Mouse (Mus musculus): ENCODE measurements around the gene Car4.

Car4 gene

GRCm38 (mm10) chr11:84957591-84958270 is at the start of gene Car4:
Gene Car4, plus strand, starts transcription at chr11:84957786.
- DNase-seq (ENCODE audit: low spot score in 2 of 2): peak in 1 of 2 experiments; percentile 12

- no peak for DNase-seq (ENCODE audit: low spot score in 2 of 2)
Observed at GRCm38 (mm10) chr11:84908480-84908879, 49.1 kb upstream of the Car4 start.

DNA sequence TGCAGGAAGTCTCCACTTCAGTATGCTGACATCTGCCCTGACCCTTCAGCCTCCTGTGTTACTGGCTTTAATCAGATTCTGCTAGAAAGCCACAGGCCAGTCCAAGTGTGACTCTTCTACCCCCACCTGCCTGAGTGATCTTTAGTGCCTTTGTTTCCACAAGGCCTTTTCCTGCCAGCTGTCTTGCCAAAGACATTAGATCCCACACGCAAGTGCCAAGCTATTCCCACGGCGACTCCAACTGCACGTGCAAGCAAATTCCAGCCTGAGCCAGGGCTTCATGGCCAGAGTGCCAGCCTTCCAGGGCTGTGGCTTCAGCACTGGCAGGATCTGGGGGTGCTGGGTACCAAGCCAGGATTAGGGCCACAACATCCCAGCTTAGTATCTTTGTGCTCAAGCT is 47.2 kb upstream of the Car4 start:
- no peak for DNase-seq (ENCODE audit: low spot score in 2 of 2)

- DNase-seq (ENCODE audit: low spot score in 2 of 2): no peak
Observed at GRCm38 (mm10) chr11:84914673-84915072, 42.9 kb upstream of the Car4 start.

DNA sequence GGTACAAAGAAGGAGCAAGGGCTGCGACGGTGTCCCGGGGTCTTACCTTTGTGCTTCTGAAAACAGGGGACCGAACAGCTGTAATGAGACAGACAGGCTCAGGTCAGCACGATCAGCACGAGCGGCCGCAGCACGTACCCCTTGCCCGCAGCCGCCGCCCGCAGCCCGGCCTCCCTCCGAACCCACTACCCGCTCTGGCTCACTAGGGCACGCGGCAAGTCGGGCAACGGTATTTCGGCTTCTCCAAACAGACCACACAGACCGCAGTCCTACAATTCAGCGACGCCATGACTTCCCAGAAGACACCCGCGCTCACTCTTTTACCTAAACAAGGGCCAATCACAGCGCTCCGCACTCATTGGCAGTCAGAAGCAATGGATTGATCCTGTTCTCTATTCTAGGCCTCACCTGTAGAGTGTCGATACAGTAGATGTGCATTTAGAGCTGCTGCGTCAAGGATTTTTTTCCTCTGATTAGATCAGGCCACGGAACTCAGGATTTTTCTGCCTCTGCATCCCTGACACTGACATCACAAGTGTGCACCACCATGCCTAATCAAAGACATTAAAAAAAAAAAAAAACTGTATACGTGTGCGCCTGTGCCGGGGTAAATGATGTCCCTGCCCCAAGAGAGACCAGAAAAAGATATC is 41.4 kb upstream of the Car4 start, which contains the start of gene Znhit3:
TSS of gene Znhit3 (minus strand) at position 314 of the 650 bp plus-strand sequence.
- peak; percentile 76 to 84 for DNase-seq (ENCODE audit: low spot score in 2 of 2)

GRCm38 (mm10) chr11:84916703-84917300 is 40.8 kb upstream of the Car4 start:
- no peak for DNase-seq (ENCODE audit: low spot score in 2 of 2)

GRCm38 (mm10) chr11:84918425-84918824 is 39.2 kb upstream of the Car4 start:
- DNase-seq (ENCODE audit: low spot score in 2 of 2): peak; percentile 71 to 87

DNA sequence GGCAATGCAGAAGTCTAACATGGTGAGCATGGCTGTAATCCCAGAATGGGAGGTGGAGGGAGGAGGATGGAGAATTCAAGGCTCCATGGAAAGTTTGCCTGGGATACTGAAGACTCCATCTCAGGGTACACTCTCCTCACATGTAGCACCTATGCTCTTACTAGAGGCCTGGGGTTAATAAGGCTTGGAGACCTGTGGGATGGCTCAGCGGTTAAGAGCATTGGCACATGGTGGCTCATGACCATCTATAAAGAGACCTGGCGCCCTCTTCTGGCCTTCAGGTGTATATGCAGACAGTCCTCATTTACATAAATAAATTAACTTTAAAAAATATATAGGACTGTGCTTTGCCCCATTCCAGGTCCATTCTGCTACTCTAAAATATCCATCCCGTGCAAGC is 38.3 kb upstream of the Car4 start:
- DNase-seq (ENCODE audit: low spot score in 2 of 2): no peak

DNA sequence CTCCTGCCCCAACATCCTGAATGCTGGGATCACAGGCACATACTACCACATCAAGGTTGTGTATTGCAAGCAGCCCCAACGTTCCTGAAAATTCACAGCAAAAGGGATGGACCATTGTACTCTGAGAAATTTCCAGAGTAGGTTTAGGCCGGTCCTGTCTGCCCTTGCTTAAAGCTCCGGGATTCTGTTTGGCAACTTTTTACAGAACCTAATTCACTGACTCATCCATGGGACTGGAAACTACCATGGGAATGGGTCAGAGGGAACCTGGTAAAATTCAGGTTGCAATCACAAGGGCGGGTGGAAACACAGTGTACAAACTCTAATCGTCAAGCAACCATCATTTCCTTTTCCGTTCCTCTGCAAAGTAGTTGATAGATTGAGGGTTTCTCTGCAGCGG is 37.6 kb upstream of the Car4 start:
- no peak for DNase-seq (ENCODE audit: low spot score in 2 of 2)

- no peak for DNase-seq (ENCODE audit: low spot score in 2 of 2)
Observed at GRCm38 (mm10) chr11:84920981-84921380, 36.6 kb upstream of the Car4 start.

- no peak for DNase-seq (ENCODE audit: low spot score in 2 of 2)
Observed at GRCm38 (mm10) chr11:84932261-84932660, 25.3 kb upstream of the Car4 start.

GRCm38 (mm10) chr11:84939508-84940053 is 18.0 kb upstream of the Car4 start:
- peak; percentile 38 to 57 for DNase-seq (ENCODE audit: low spot score in 2 of 2)

DNA sequence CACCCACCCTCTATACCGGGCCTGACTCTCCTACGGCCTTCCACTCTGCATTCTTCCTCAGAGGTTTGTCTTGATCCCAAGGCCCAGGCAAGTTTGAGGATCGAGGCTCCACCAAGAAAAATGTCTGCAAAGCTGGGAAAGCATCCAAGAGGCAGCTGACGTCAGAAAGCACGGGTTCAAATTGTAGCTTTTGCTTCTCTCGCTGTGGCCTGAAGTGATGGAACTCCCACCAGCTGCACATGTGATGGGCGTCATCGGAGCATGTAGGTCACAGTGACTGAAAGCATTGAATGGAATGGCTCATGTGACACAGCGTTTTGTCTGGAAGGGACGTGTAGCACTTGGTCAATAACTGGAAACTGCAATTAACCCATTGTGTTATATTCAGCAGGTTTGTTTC is 17.4 kb upstream of the Car4 start:
- no peak for DNase-seq (ENCODE audit: low spot score in 2 of 2)

DNA sequence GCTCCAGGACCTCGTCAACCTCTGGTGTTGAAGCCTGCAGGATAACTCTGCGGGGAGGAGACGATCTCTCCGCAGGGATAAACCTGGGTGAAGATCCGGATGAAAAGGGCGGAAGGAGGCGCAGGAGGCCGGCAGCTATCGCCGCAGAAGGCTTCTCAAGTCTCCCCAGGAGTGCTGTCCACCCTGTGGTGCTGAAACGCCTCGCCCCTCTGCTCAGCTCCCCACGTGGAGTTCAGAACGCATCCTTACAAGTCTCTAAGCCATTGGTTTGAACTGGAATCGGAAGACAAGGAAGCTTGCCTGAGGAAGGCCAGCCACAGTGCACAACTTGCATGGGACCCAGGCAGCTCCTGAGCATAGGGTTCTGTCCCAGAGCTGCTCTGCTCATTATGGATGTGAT is 13.6 kb upstream of the Car4 start:
- DNase-seq (ENCODE audit: low spot score in 2 of 2): no peak

GRCm38 (mm10) chr11:84944639-84945435 is 12.7 kb upstream of the Car4 start:
- no peak for DNase-seq (ENCODE audit: low spot score in 2 of 2)

DNA sequence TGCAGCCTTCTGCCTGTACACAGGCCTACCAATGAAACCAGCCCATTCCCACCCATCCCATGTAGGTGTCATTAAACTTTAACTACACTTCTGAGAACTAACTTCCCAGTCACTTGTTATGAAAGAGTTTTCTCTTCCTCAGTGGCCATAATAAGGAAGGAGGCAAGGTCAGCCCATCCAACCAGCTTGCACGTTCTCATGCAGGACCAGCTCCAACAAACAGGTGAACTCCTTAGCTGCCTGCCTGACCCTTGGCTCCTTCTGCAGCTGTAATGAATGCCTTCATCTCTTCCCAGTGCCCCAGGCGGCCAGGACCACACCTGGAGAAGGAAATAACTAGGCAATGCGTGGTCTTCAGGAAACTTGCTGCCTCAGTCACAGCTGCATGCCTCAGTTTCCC is 11.7 kb upstream of the Car4 start:
- no peak for DNase-seq (ENCODE audit: low spot score in 2 of 2)

DNA sequence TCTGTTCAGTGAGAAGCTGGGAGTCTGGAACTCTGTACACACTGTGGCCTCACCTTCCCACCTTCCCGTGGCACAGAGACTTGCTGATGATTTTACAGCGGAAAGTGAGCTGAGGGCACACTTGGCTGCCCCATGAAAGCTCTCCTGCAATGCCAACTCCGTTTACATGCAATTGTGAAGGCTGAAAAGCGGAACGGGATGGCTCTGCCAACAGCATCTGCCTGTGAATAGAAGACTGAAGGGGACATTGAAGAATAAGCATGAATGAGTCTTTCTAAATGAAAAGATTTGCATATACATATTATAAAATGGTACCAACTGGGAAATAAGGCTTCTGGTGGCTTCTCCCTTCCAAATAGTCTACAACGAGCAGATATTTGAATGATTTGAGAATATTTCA is 10.4 kb upstream of the Car4 start:
- DNase-seq (ENCODE audit: low spot score in 2 of 2): no peak

DNA sequence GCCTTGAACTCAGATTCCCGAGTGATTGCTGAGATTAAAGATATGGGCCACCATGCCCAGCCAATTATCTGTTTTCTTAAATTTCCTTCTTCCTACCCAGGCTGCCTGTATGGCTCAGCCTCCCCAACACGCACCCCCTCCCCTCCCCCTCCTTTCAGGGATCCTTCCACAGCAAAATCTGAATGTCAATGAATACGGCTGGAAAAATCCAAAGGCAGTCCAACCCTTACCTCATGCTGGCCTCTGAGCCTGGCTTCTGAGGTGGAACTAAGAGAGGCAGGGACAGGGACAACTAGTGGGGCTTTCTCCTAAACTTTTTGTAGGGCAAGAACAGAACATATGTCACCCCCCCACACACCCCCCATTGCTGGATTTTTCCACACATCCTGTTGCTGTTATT is 9.5 kb upstream of the Car4 start:
- no peak for DNase-seq (ENCODE audit: low spot score in 2 of 2)

GRCm38 (mm10) chr11:84948526-84948925 is 9.1 kb upstream of the Car4 start:
- no peak for DNase-seq (ENCODE audit: low spot score in 2 of 2)

DNA sequence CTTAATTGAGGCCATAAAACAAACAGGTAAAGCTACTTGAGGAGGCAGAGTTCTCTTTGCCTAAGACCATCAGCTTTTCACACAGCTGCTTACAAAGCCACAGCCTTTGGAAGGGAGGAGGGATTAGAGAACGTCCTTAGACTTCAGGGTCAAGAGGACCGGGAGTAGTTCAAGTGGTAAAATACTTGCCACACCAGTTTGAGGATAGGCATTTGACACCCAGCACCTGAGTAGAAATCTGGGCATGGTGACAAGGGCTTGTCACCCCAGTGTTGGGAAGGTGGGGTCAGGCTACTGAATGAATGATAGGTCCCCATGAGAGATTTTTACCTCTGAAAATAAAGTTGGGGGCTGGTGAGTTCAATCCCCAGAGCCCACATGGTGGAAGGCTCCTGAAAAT is 5.0 kb upstream of the Car4 start:
- DNase-seq (ENCODE audit: low spot score in 2 of 2): no peak

DNA sequence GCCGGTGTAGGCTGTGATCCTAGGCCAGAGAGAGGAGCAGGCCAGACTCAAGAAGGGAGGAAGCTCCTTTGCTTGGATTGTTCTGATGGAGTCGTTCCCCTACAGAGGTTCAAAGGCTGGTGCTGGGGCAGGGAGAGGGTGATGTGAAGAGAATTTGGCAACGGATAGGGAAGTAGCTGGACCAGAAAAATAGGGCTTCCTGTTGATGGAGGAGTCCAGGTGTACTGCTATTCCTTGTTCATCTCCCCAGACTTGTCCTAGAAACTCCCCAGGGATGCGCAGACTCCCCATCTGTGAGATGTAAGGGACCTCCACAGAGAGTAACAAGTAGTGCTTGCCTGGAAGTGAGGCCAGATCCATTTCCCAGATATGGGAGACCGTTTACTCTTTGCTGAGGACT is 1.2 kb upstream of the Car4 start:
- no peak for DNase-seq (ENCODE audit: low spot score in 2 of 2)

- DNase-seq (ENCODE audit: low spot score in 2 of 2): no peak
Observed at GRCm38 (mm10) chr11:84957171-84957570, 415 bp upstream of the Car4 start.

Data from frontal cortex, postnatal 14 days (tissue).